Mouse (Mus musculus): Measurements from ENCODE around the gene Pcnx3. TPM values are rescaled to one million over a fixed set of nuclear protein-coding genes. Genes with fewer than 3 reads are reported as not detected.

The Pcnx3 gene
- polyA plus RNA-seq, 1 experiment from 2014 or later, result 22.6 TPM

DNA sequence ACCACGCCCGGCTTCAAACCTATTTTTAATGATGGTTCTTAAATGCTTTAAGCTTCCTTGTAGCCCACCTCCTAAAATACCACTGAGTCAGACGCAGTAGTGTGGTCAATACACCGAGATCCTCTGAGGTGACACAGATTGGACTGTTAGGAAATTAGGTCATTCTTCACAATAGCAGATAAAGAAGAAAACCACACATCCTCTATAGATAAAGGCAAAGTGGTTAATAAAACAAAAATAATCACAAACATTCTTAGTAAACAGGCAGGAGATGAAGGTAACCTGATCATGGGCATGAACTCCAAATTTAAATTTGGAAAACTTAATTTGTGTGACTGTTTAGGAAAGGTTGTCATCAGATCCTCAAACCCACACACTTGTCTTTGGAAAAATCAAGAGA is 68.7 kb downstream of the Pcnx3 start:
- Histone ChIP-seq H3K9me3 (ENCODE audit: control insufficient read depth, low read length) (no peaks in the 10 kb centered on the region), H3K27me3 (replicated peaks; ENCODE audit: control insufficient read depth, insufficient read depth, low read length) (no peaks in the 10 kb centered on the region; the same call in 1 of the 2 replicates), H3K9ac (ENCODE audit: low read depth, low read length) (no peak overlapping the region), H3K4me2 (ENCODE audit: low read length) (no peak overlapping the region), H3K36me3 (ENCODE audit: control insufficient read depth, insufficient read depth, low read length) (no peaks in the 10 kb centered on the region), H3K4me1 (ENCODE audit: control insufficient read depth, insufficient read depth, low read depth, low read length) (no peaks in the 10 kb centered on the region), H3K4me3 (ENCODE audit: low read length) (no peak overlapping the region), H3K27ac (ENCODE audit: low read depth, low read length) (no peak overlapping the region)
- ATAC-seq, result no peak
- 90% methylated on average over 4 of the region's 4 CpGs for WGBS

DNA sequence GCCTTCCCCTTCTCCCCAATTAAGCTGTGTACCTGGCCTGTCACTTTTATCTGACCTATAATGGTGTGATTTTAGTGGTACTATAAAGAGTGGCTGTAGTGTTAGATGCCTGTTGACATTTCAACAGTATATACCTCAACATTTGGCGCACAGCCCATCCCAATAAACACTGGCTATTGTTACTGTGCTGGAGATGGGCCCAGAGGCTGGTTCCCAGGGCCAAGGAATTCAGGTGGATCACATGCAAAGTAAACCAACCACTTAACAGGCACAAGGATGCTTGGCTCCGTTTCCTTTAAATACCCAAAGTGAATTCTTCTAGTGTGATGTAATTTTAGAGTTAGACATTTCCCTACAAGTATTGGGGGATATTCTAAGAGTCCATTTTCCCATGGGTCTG is 73.8 kb downstream of the Pcnx3 start:
- H3K4me1 ChIP-seq (ENCODE audit: control insufficient read depth, insufficient read depth, low read depth, low read length), result peaks cover 5% of the 10 kb centered on the region
- no peak overlapping the region for H3K9ac ChIP-seq (ENCODE audit: low read depth, low read length)
- no peak for ATAC-seq
- H3K27me3 ChIP-seq (replicated peaks; ENCODE audit: control insufficient read depth, insufficient read depth, low read length), result no peaks in the 10 kb centered on the region; the same call in 1 of the 2 replicates
- WGBS, result 60% methylated on average over 2 of the region's 2 CpGs
- no peaks in the 10 kb centered on the region for H3K36me3 ChIP-seq (ENCODE audit: control insufficient read depth, insufficient read depth, low read length)
- no peak overlapping the region for H3K4me2 ChIP-seq (ENCODE audit: low read length)
- no peaks in the 10 kb centered on the region for H3K9me3 ChIP-seq (ENCODE audit: control insufficient read depth, low read length)
- no peak overlapping the region for H3K4me3 ChIP-seq (ENCODE audit: low read length)
- no peak overlapping the region for H3K27ac ChIP-seq (ENCODE audit: low read depth, low read length)

Small RNAs within 50 kb of the gene (microRNA-seq; reads per million reads assigned to microRNA genes)
- gene Mir6987, result not detected

Other genes with a start within 250 kb of the Pcnx3 start
- not detected in 2 replicates for gene Fosl1, start 241.4 kb downstream of the Pcnx3 start, polyA plus RNA-seq (2015; fragmentation: Nextera tagmentation; extraction: Ambion mirVana)
- 11.4 and 12.4 TPM in 2 replicates for gene Ccdc85b, start 231.0 kb downstream of the Pcnx3 start, polyA plus RNA-seq (2015; fragmentation: Nextera tagmentation; extraction: Ambion mirVana)
- gene Fibp, start 228.3 kb downstream of the Pcnx3 start, polyA plus RNA-seq (2015; fragmentation: Nextera tagmentation; extraction: Ambion mirVana), result 147 and 153 TPM in 2 replicates
- 4.5 TPM in 2 replicates for gene Ctsw, start 220.4 kb downstream of the Pcnx3 start, polyA plus RNA-seq (2015; fragmentation: Nextera tagmentation; extraction: Ambion mirVana)
- 44.2 and 53.1 TPM in 2 replicates for gene Efemp2, start 215.0 kb downstream of the Pcnx3 start, polyA plus RNA-seq (2015; fragmentation: Nextera tagmentation; extraction: Ambion mirVana)
- 50.9 and 54.5 TPM in 2 replicates for gene Mus81, start 200.5 kb downstream of the Pcnx3 start, polyA plus RNA-seq (2015; fragmentation: Nextera tagmentation; extraction: Ambion mirVana)
- 3,487 and 3,609 TPM in 2 replicates for gene Cfl1, start 198.5 kb downstream of the Pcnx3 start, polyA plus RNA-seq (2015; fragmentation: Nextera tagmentation; extraction: Ambion mirVana)
- gene 1700020D05Rik, start 185.1 kb downstream of the Pcnx3 start, polyA plus RNA-seq (2015; fragmentation: Nextera tagmentation; extraction: Ambion mirVana), result 0.15 TPM in 1 of 2 replicates, not detected in the other
- gene Snx32, start 178.4 kb downstream of the Pcnx3 start, polyA plus RNA-seq (2015; fragmentation: Nextera tagmentation; extraction: Ambion mirVana), result 92.7 and 101 TPM in 2 replicates
- gene Ovol1, start 128.3 kb downstream of the Pcnx3 start, polyA plus RNA-seq (2015; fragmentation: Nextera tagmentation; extraction: Ambion mirVana), result 0.11 and 0.20 TPM in 2 replicates
- 3.4 and 3.5 TPM in 2 replicates for gene Ap5b1, start 120.9 kb downstream of the Pcnx3 start, polyA plus RNA-seq (2015; fragmentation: Nextera tagmentation; extraction: Ambion mirVana)
- 62.0 and 75.4 TPM in 2 replicates for gene Rnaseh2c, start 87.0 kb downstream of the Pcnx3 start, polyA plus RNA-seq (2015; fragmentation: Nextera tagmentation; extraction: Ambion mirVana)
- 63.3 and 70.6 TPM in 2 replicates for gene Kat5, start 78.7 kb downstream of the Pcnx3 start, polyA plus RNA-seq (2015; fragmentation: Nextera tagmentation; extraction: Ambion mirVana)
- gene Rela, start 51.4 kb downstream of the Pcnx3 start, polyA plus RNA-seq (2015; fragmentation: Nextera tagmentation; extraction: Ambion mirVana), result 35.7 and 38.7 TPM in 2 replicates
- gene Sipa1, start 25.2 kb downstream of the Pcnx3 start, polyA plus RNA-seq (2015; fragmentation: Nextera tagmentation; extraction: Ambion mirVana), result 14.3 and 19.1 TPM in 2 replicates
- 9.2 and 13.2 TPM in 2 replicates for gene Map3k11, start 166 bp downstream of the Pcnx3 start, polyA plus RNA-seq (2015; fragmentation: Nextera tagmentation; extraction: Ambion mirVana)
- not detected in 2 replicates for gene Kcnk7, start 15.5 kb upstream of the Pcnx3 start, polyA plus RNA-seq (2015; fragmentation: Nextera tagmentation; extraction: Ambion mirVana)
- 21.6 and 29.7 TPM in 2 replicates for gene Ehbp1l1, start 37.4 kb upstream of the Pcnx3 start, polyA plus RNA-seq (2015; fragmentation: Nextera tagmentation; extraction: Ambion mirVana)
- gene Fam89b, start 40.7 kb upstream of the Pcnx3 start, polyA plus RNA-seq (2015; fragmentation: Nextera tagmentation; extraction: Ambion mirVana), result 118 and 128 TPM in 2 replicates
- gene Ltbp3, start 52.0 kb upstream of the Pcnx3 start, polyA plus RNA-seq (2015; fragmentation: Nextera tagmentation; extraction: Ambion mirVana), result 11.6 and 15.4 TPM in 2 replicates
- 83.2 and 93.9 TPM in 2 replicates for gene Scyl1, start 82.5 kb upstream of the Pcnx3 start, polyA plus RNA-seq (2015; fragmentation: Nextera tagmentation; extraction: Ambion mirVana)
- gene Frmd8, start 186.4 kb upstream of the Pcnx3 start, polyA plus RNA-seq (2015; fragmentation: Nextera tagmentation; extraction: Ambion mirVana), result 18.1 and 20.1 TPM in 2 replicates
- gene Slc25a45, start 188.9 kb upstream of the Pcnx3 start, polyA plus RNA-seq (2015; fragmentation: Nextera tagmentation; extraction: Ambion mirVana), result 2.2 and 2.6 TPM in 2 replicates
- 10.0 and 10.2 TPM in 2 replicates for gene Tigd3, start 205.2 kb upstream of the Pcnx3 start, polyA plus RNA-seq (2015; fragmentation: Nextera tagmentation; extraction: Ambion mirVana)
- gene Dpf2, start 224.1 kb upstream of the Pcnx3 start, polyA plus RNA-seq (2015; fragmentation: Nextera tagmentation; extraction: Ambion mirVana), result 94.0 and 117 TPM in 2 replicates
- gene Cdc42ep2, start 235.9 kb upstream of the Pcnx3 start, polyA plus RNA-seq (2015; fragmentation: Nextera tagmentation; extraction: Ambion mirVana), result 22.2 and 23.4 TPM in 2 replicates

Measured in hindbrain, embryonic 16.5 days (tissue).